Mouse (Mus musculus): ENCODE measurements around the gene Naip1. TPM values are rescaled to one million over a fixed set of nuclear protein-coding genes. Genes with fewer than 3 reads are reported as not detected.

Naip1 gene
- total RNA-seq, 2 experiments from 2014 or later: 1.5 to 1.8 TPM

GRCm38 (mm10) chr13:100402930-100403637 is 49.6 kb downstream of the Naip1 start:
- ATAC-seq (ENCODE audit: poor library complexity, severe bottlenecking): peak; percentile 85

GRCm38 (mm10) chr13:100391021-100391420 is 61.6 kb downstream of the Naip1 start:
- ATAC-seq (ENCODE audit: poor library complexity, severe bottlenecking): peak; percentile 52; the same call in 1 of the 2 replicates

GRCm38 (mm10) chr13:100370536-100370935 is 82.1 kb downstream of the Naip1 start:
- no peak for ATAC-seq (ENCODE audit: poor library complexity, severe bottlenecking)

Other genes starting within 250 kb of the Naip1 start
- gene Naip5, start 206.5 kb downstream of the Naip1 start, total RNA-seq (2015): 37.1 and 37.2 TPM in 2 replicates
- 42.8 and 45.3 TPM in 2 replicates for gene Naip5, start 206.5 kb downstream of the Naip1 start, total RNA-seq (2017)
- gene Naip6, start 135.2 kb downstream of the Naip1 start, total RNA-seq (2015): 48.3 and 51.1 TPM in 2 replicates
- 31.5 and 34.7 TPM in 2 replicates for gene Naip6, start 135.2 kb downstream of the Naip1 start, total RNA-seq (2017)
- 36.7 and 48.1 TPM in 2 replicates for gene Gtf2h2, start 39.7 kb upstream of the Naip1 start, total RNA-seq (2015)
- gene Gtf2h2, start 39.7 kb upstream of the Naip1 start, total RNA-seq (2017): 43.0 and 43.7 TPM in 2 replicates
- not detected in 2 replicates for gene Ocln, start 99.8 kb upstream of the Naip1 start, total RNA-seq (2015)
- gene Ocln, start 99.8 kb upstream of the Naip1 start, total RNA-seq (2017): not detected in 2 replicates
- 0.07 and 0.16 TPM in 2 replicates for gene Marveld2, start 164.1 kb upstream of the Naip1 start, total RNA-seq (2015)
- gene Marveld2, start 164.1 kb upstream of the Naip1 start, total RNA-seq (2017): 0.40 and 0.53 TPM in 2 replicates
- gene Ak6, start 198.1 kb upstream of the Naip1 start, total RNA-seq (2015): 189 and 230 TPM in 2 replicates
- 153 and 173 TPM in 2 replicates for gene Ak6, start 198.1 kb upstream of the Naip1 start, total RNA-seq (2017)
- gene Rad17, start 198.2 kb upstream of the Naip1 start, total RNA-seq (2015): 25.6 and 28.7 TPM in 2 replicates
- gene Rad17, start 198.2 kb upstream of the Naip1 start, total RNA-seq (2017): 29.7 and 35.3 TPM in 2 replicates
- gene Taf9, start 198.7 kb upstream of the Naip1 start, total RNA-seq (2015): 21.9 and 28.0 TPM in 2 replicates
- 14.4 and 26.5 TPM in 2 replicates for gene Taf9, start 198.7 kb upstream of the Naip1 start, total RNA-seq (2017)
- 36.8 and 39.3 TPM in 2 replicates for gene Ccdc125, start 216.8 kb upstream of the Naip1 start, total RNA-seq (2015)
- 65.1 and 70.7 TPM in 2 replicates for gene Ccdc125, start 216.8 kb upstream of the Naip1 start, total RNA-seq (2017)

All from megakaryocyte, adult 5-6 weeks (primary cell).